Mouse (Mus musculus) mesoderm, embryonic 11.5 days (tissue): ENCODE results near the gene Vmn2r60.
"Not testable (repeated sequence)": the region's sequence is repeated elsewhere in the genome, so short reads cannot be mapped to it uniquely, and the experiment has no call there.

ENCODE experiments used
- DNase-seq: peaks from one replicate; pipeline ENCODE4 v3.0.0-alpha.2; 2012; ENCODE audit warnings: low read depth, low spot score

The Vmn2r60 gene

GRCm38 (mm10) chr7:42107470-42107869, at the start of gene Vmn2r60:
TSS of gene Vmn2r60 (plus strand) at chr7:42107770.
- DNase-seq: no peak

GRCm38 (mm10) chr7:42058923-42059322, 48.6 kb upstream of the Vmn2r60 start, which contains the start of gene Vmn2r59:
TSS of gene Vmn2r59 (minus strand) at chr7:42059023.
- DNase-seq: no peak

- not testable (repeated sequence) for DNase-seq
These were observed 509 bp upstream of the Vmn2r60 start for GRCm38 (mm10) chr7:42107061-42107460.
